Mouse (Mus musculus) bone marrow, adult 2 months (tissue): ENCODE measurements around the gene Atat1. TPM values are rescaled to one million over a fixed set of nuclear protein-coding genes. Genes with fewer than 3 reads are reported as not detected.

Source experiments
- H3K27ac ChIP-seq: fragments of 200-500 bp; 2 replicates; pipeline ENCODE4 v1.5.1; 2012; ENCODE audit warnings: low read depth, mild to moderate bottlenecking, control low read depth, inconsistent platforms, low read length; ENCODE audit not compliant: control insufficient read depth, poor library complexity, insufficient read depth
- H3K4me1 ChIP-seq: fragments of 200-500 bp; 2 replicates; pipeline ENCODE4 v1.6.1; 2011; ENCODE audit warnings: low read length; ENCODE audit not compliant: control insufficient read depth, insufficient read depth
- H3K4me3 ChIP-seq: fragments of 200-500 bp; replicated peaks from 2 replicates; pipeline ENCODE3; 2011; ENCODE audit warnings: mild to moderate bottlenecking, low read depth, low read length, control low read depth; ENCODE audit not compliant: control insufficient read depth
- CTCF ChIP-seq: fragments of 200-500 bp; IDR thresholded peaks from 2 replicates; pipeline ENCODE4 v1.5.1; 2011; ENCODE audit warnings: low read length, control low read depth; ENCODE audit not compliant: control insufficient read depth, insufficient read depth
- POLR2A ChIP-seq: fragments of 200-500 bp; IDR thresholded peaks from 2 replicates; pipeline ENCODE4 v1.6.1; 2011; ENCODE audit warnings: low read depth, mild to moderate bottlenecking, control low read depth, low read length, borderline replicate concordance; ENCODE audit not compliant: control insufficient read depth
- WGBS: fragments of 180-500 bp; shearing (Covaris S2); methylation state at CpG from one replicate; pipeline ENCODE4 v1.1.7; 2018; 5-methylcytosine and 5-hydroxymethylcytosine counted together
- polyA plus RNA-seq: library from polyadenylated mRNA; stranded (reverse); fragments of >200 nt; gene quantifications from 2 replicates; pipeline ENCODE4 v1.2.4, GENCODE M21; 2011; ENCODE audit warnings: low replicate concordance; ENCODE audit not compliant: missing spikeins, insufficient read depth, insufficient read length

Atat1 gene
- polyA plus RNA-seq, 1 experiment = 19.9 TPM

- TF ChIP-seq CTCF (no peak), POLR2A (no peak)
- H3K4me1 ChIP-seq = no peaks in the 10 kb centered on the region
- H3K4me3 ChIP-seq = no peak overlapping the region
- 87% methylated on average over 4 of the region's 4 CpGs for WGBS
- no peak overlapping the region for H3K27ac ChIP-seq
Observed at GRCm38 (mm10) chr17:35932608-35933007, 22.7 kb upstream of the Atat1 start.

GRCm38 (mm10) chr17:35930627-35931026, 20.8 kb upstream of the Atat1 start:
- H3K27ac ChIP-seq = no peak overlapping the region
- 91% methylated on average over 12 of the region's 12 CpGs for WGBS
- TF ChIP-seq CTCF (no peak), POLR2A (no peak)
- H3K4me1 ChIP-seq = no peaks in the 10 kb centered on the region; the same call in 1 of the 2 replicates
- no peak overlapping the region for H3K4me3 ChIP-seq

- Histone ChIP-seq H3K27ac (no peak overlapping the region), H3K4me1 (no peaks in the 10 kb centered on the region; the same call in 1 of the 2 replicates), H3K4me3 (no peak overlapping the region)
- WGBS = 98% methylated on average over 2 of the region's 2 CpGs
- no peak for TF ChIP-seq POLR2A
- TF ChIP-seq CTCF = no peak
Observed at GRCm38 (mm10) chr17:35929534-35929933, 19.7 kb upstream of the Atat1 start.

GRCm38 (mm10) chr17:35927471-35927870, 17.6 kb upstream of the Atat1 start:
- WGBS = 50% methylated on average over 1 of the region's 1 CpGs
- H3K4me1 ChIP-seq = no peaks in the 10 kb centered on the region; the same call in 1 of the 2 replicates
- no peak for TF ChIP-seq CTCF
- no peak for TF ChIP-seq POLR2A
- no peak overlapping the region for H3K4me3 ChIP-seq
- no peak overlapping the region for H3K27ac ChIP-seq

GRCm38 (mm10) chr17:35923281-35923680, 13.4 kb upstream of the Atat1 start:
- TF ChIP-seq CTCF (no peak), POLR2A (no peak)
- Histone ChIP-seq H3K4me1 (no peaks in the 10 kb centered on the region; the same call in 1 of the 2 replicates), H3K4me3 (no peak overlapping the region), H3K27ac (no peak overlapping the region)
- WGBS = 84% methylated on average over 4 of the region's 4 CpGs

- TF ChIP-seq CTCF = no peak
- TF ChIP-seq POLR2A = no peak
Observed at GRCm38 (mm10) chr17:35922566-35922965, 12.7 kb upstream of the Atat1 start.

GRCm38 (mm10) chr17:35921710-35922109, 11.8 kb upstream of the Atat1 start:
- TF ChIP-seq CTCF (no peak), POLR2A (no peak)
- no peak overlapping the region for H3K27ac ChIP-seq

More at GRCm38 (mm10) chr17:35922566-35922965, 12.7 kb upstream of the Atat1 start:
- no peaks in the 10 kb centered on the region; the same call in 1 of the 2 replicates for H3K4me1 ChIP-seq
- no peak overlapping the region for H3K4me3 ChIP-seq
- no peak overlapping the region for H3K27ac ChIP-seq
- WGBS = 73% methylated on average over 3 of the region's 3 CpGs

GRCm38 (mm10) chr17:35920862-35921562, 11.1 kb upstream of the Atat1 start:
- TF ChIP-seq POLR2A = no peak
- 0 out of 2 replicates have a peak, but pooled peaks have one; percentile 17 for TF ChIP-seq CTCF
- Histone ChIP-seq H3K27ac (peak overlapping the region; percentile 30; the same call in 1 of the 2 replicates), H3K4me1 (no peaks in the 10 kb centered on the region; the same call in 1 of the 2 replicates)

More at GRCm38 (mm10) chr17:35921710-35922109, 11.8 kb upstream of the Atat1 start:
- Histone ChIP-seq H3K4me1 (no peaks in the 10 kb centered on the region; the same call in 1 of the 2 replicates), H3K4me3 (no peak overlapping the region)
- 77% methylated on average over 4 of the region's 4 CpGs for WGBS

GRCm38 (mm10) chr17:35920384-35920783, 10.5 kb upstream of the Atat1 start:
- 26% methylated on average over 1 of the region's 1 CpGs for WGBS
- Histone ChIP-seq H3K4me3 (no peak overlapping the region), H3K27ac (peak overlapping the region; percentile 95; the same call in 1 of the 2 replicates), H3K4me1 (peaks cover 1% of the 10 kb centered on the region; the same call in 1 of the 2 replicates)
- TF ChIP-seq CTCF (no peak), POLR2A (no peak)

More at GRCm38 (mm10) chr17:35920862-35921562, 11.1 kb upstream of the Atat1 start:
- H3K4me3 ChIP-seq = no peak overlapping the region
- WGBS = 71% methylated on average over 5 of the region's 5 CpGs
